Mouse (Mus musculus): ENCODE results near the gene Folr2. TPM values are rescaled to one million over a fixed set of nuclear protein-coding genes. Genes with fewer than 3 reads are reported as not detected.

Gene Folr2
- polyA plus RNA-seq, 1 experiment from 2014 or later, result 3.3 TPM

- DNase-seq (ENCODE audit: low spot score), result no peak
- Histone ChIP-seq H3K9me3 (ENCODE audit: control insufficient read depth, low read length) (no peaks in the 10 kb centered on the region), H3K9ac (peak overlapping the region; percentile 67), H3K4me1 (replicated peaks; ENCODE audit: control insufficient read depth, insufficient read depth, low read length) (peaks cover 14% of the 10 kb centered on the region), H3K27me3 (ENCODE audit: control insufficient read depth, insufficient read depth, low read length) (no peaks in the 10 kb centered on the region), H3K4me2 (replicated peaks) (peak overlapping the region; percentile 63), H3K4me3 (replicated peaks; ENCODE audit: low read length) (peak overlapping the region; percentile 48), H3K27ac (peak overlapping the region; percentile 87), H3K36me3 (replicated peaks; ENCODE audit: control insufficient read depth, insufficient read depth) (no peaks in the 10 kb centered on the region)
- ATAC-seq (ENCODE audit: low FRiP score), result no peak; the same call in 1 of the 2 replicates
- WGBS, result 39% methylated on average over 9 of the region's 9 CpGs
Observed at GRCm38 (mm10) chr7:101895695-101896094, 38.7 kb upstream of the Folr2 start.

- DNase-seq (ENCODE audit: low spot score) (no peak), ATAC-seq (ENCODE audit: low FRiP score) (no peak)
- Histone ChIP-seq H3K4me3 (replicated peaks; ENCODE audit: low read length) (no peak overlapping the region), H3K36me3 (replicated peaks; ENCODE audit: control insufficient read depth, insufficient read depth) (no peaks in the 10 kb centered on the region), H3K4me1 (replicated peaks; ENCODE audit: control insufficient read depth, insufficient read depth, low read length) (no peaks in the 10 kb centered on the region), H3K27ac (no peak overlapping the region), H3K9me3 (ENCODE audit: control insufficient read depth, low read length) (no peaks in the 10 kb centered on the region), H3K4me2 (replicated peaks) (no peak overlapping the region), H3K27me3 (ENCODE audit: control insufficient read depth, insufficient read depth, low read length) (no peaks in the 10 kb centered on the region), H3K9ac (no peak overlapping the region)
- 86% methylated on average over 4 of the region's 4 CpGs for WGBS
Observed at GRCm38 (mm10) chr7:101888460-101888859, 31.5 kb upstream of the Folr2 start.

GRCm38 (mm10) chr7:101886274-101886673, 29.3 kb upstream of the Folr2 start:
- ATAC-seq (ENCODE audit: low FRiP score), result no peak
- no peaks in the 10 kb centered on the region for H3K4me1 ChIP-seq (replicated peaks; ENCODE audit: control insufficient read depth, insufficient read depth, low read length)
- no peaks in the 10 kb centered on the region for H3K27me3 ChIP-seq (ENCODE audit: control insufficient read depth, insufficient read depth, low read length)
- 87% methylated on average over 6 of the region's 6 CpGs for WGBS
- no peak overlapping the region for H3K4me3 ChIP-seq (replicated peaks; ENCODE audit: low read length)
- H3K9me3 ChIP-seq (ENCODE audit: control insufficient read depth, low read length), result no peaks in the 10 kb centered on the region
- no peaks in the 10 kb centered on the region for H3K36me3 ChIP-seq (replicated peaks; ENCODE audit: control insufficient read depth, insufficient read depth)
- DNase-seq (ENCODE audit: low spot score), result no peak
- H3K27ac ChIP-seq, result no peak overlapping the region
- H3K4me2 ChIP-seq (replicated peaks), result no peak overlapping the region
- H3K9ac ChIP-seq, result no peak overlapping the region

- Histone ChIP-seq H3K27me3 (ENCODE audit: control insufficient read depth, insufficient read depth, low read length) (no peaks in the 10 kb centered on the region), H3K4me1 (replicated peaks; ENCODE audit: control insufficient read depth, insufficient read depth, low read length) (no peaks in the 10 kb centered on the region), H3K27ac (no peak overlapping the region), H3K9ac (no peak overlapping the region), H3K36me3 (replicated peaks; ENCODE audit: control insufficient read depth, insufficient read depth) (no peaks in the 10 kb centered on the region), H3K4me3 (replicated peaks; ENCODE audit: low read length) (no peak overlapping the region), H3K4me2 (replicated peaks) (no peak overlapping the region), H3K9me3 (ENCODE audit: control insufficient read depth, low read length) (no peaks in the 10 kb centered on the region)
- DNase-seq (ENCODE audit: low spot score), result no peak
- no peak for ATAC-seq (ENCODE audit: low FRiP score)
- 93% methylated on average over 4 of the region's 4 CpGs for WGBS
Observed at GRCm38 (mm10) chr7:101884160-101884559, 27.2 kb upstream of the Folr2 start.

- H3K9ac ChIP-seq, result no peak overlapping the region
- no peak for ATAC-seq (ENCODE audit: low FRiP score)
- 63% methylated on average over 9 of the region's 9 CpGs for WGBS
Observed at GRCm38 (mm10) chr7:101882413-101883154, 25.6 kb upstream of the Folr2 start.

GRCm38 (mm10) chr7:101880855-101881254, 23.9 kb upstream of the Folr2 start:
- Histone ChIP-seq H3K36me3 (replicated peaks; ENCODE audit: control insufficient read depth, insufficient read depth) (no peaks in the 10 kb centered on the region), H3K4me1 (replicated peaks; ENCODE audit: control insufficient read depth, insufficient read depth, low read length) (no peaks in the 10 kb centered on the region), H3K9ac (no peak overlapping the region), H3K27me3 (ENCODE audit: control insufficient read depth, insufficient read depth, low read length) (no peaks in the 10 kb centered on the region), H3K4me2 (replicated peaks) (no peak overlapping the region), H3K9me3 (ENCODE audit: control insufficient read depth, low read length) (no peaks in the 10 kb centered on the region), H3K27ac (no peak overlapping the region), H3K4me3 (replicated peaks; ENCODE audit: low read length) (no peak overlapping the region)
- DNase-seq (ENCODE audit: low spot score), result no peak
- WGBS, result 77% methylated on average over 4 of the region's 4 CpGs
- no peak for ATAC-seq (ENCODE audit: low FRiP score)

More at GRCm38 (mm10) chr7:101882413-101883154, 25.6 kb upstream of the Folr2 start:
- Histone ChIP-seq H3K27ac (no peak overlapping the region), H3K36me3 (replicated peaks; ENCODE audit: control insufficient read depth, insufficient read depth) (no peaks in the 10 kb centered on the region), H3K9me3 (ENCODE audit: control insufficient read depth, low read length) (no peaks in the 10 kb centered on the region), H3K4me2 (replicated peaks) (no peak overlapping the region), H3K4me1 (replicated peaks; ENCODE audit: control insufficient read depth, insufficient read depth, low read length) (no peaks in the 10 kb centered on the region), H3K4me3 (replicated peaks; ENCODE audit: low read length) (no peak overlapping the region), H3K27me3 (ENCODE audit: control insufficient read depth, insufficient read depth, low read length) (no peaks in the 10 kb centered on the region)
- DNase-seq (ENCODE audit: low spot score), result no peak

- Histone ChIP-seq H3K36me3 (replicated peaks; ENCODE audit: control insufficient read depth, insufficient read depth) (no peaks in the 10 kb centered on the region), H3K9ac (no peak overlapping the region), H3K4me3 (replicated peaks; ENCODE audit: low read length) (no peak overlapping the region), H3K9me3 (ENCODE audit: control insufficient read depth, low read length) (no peaks in the 10 kb centered on the region), H3K27ac (no peak overlapping the region), H3K4me1 (replicated peaks; ENCODE audit: control insufficient read depth, insufficient read depth, low read length) (no peaks in the 10 kb centered on the region), H3K27me3 (ENCODE audit: control insufficient read depth, insufficient read depth, low read length) (no peaks in the 10 kb centered on the region), H3K4me2 (replicated peaks) (no peak overlapping the region)
- DNase-seq (ENCODE audit: low spot score) (no peak), ATAC-seq (ENCODE audit: low FRiP score) (no peak)
- 97% methylated on average over 1 of the region's 1 CpGs for WGBS
Observed at GRCm38 (mm10) chr7:101875978-101876377, 19.0 kb upstream of the Folr2 start.

- no peak overlapping the region for H3K4me3 ChIP-seq (replicated peaks; ENCODE audit: low read length)
- ATAC-seq (ENCODE audit: low FRiP score) (no peak), DNase-seq (ENCODE audit: low spot score) (no peak)
- no peak overlapping the region for H3K27ac ChIP-seq
- 89% methylated on average over 3 of the region's 3 CpGs for WGBS
- no peak overlapping the region for H3K9ac ChIP-seq
- no peak overlapping the region for H3K4me2 ChIP-seq (replicated peaks)
- no peaks in the 10 kb centered on the region for H3K27me3 ChIP-seq (ENCODE audit: control insufficient read depth, insufficient read depth, low read length)
- H3K4me1 ChIP-seq (replicated peaks; ENCODE audit: control insufficient read depth, insufficient read depth, low read length), result no peaks in the 10 kb centered on the region
- H3K9me3 ChIP-seq (ENCODE audit: control insufficient read depth, low read length), result no peaks in the 10 kb centered on the region
- no peaks in the 10 kb centered on the region for H3K36me3 ChIP-seq (replicated peaks; ENCODE audit: control insufficient read depth, insufficient read depth)
Observed at GRCm38 (mm10) chr7:101871296-101871695, 14.3 kb upstream of the Folr2 start.

- Histone ChIP-seq H3K4me3 (replicated peaks; ENCODE audit: low read length) (no peak within 1 kb of the TSS), H3K36me3 (replicated peaks; ENCODE audit: control insufficient read depth, insufficient read depth) (no peaks in the 10 kb centered on the region), H3K4me1 (replicated peaks; ENCODE audit: control insufficient read depth, insufficient read depth, low read length) (no peaks in the 10 kb centered on the region), H3K9me3 (ENCODE audit: control insufficient read depth, low read length) (no peaks in the 10 kb centered on the region), H3K27ac (no peak within 1 kb of the TSS), H3K27me3 (ENCODE audit: control insufficient read depth, insufficient read depth, low read length) (no peaks in the 10 kb centered on the region), H3K9ac (no peak within 1 kb of the TSS), H3K4me2 (replicated peaks) (no peak within 1 kb of the TSS)
- WGBS, result 71% methylated on average over 2 of the region's 2 CpGs
- ATAC-seq (ENCODE audit: low FRiP score), result no peak
- no peak for DNase-seq (ENCODE audit: low spot score)
Observed at GRCm38 (mm10) chr7:101870629-101871028, 13.6 kb upstream of the Folr2 start, which contains the start of gene Folr1. Gene Folr1, minus strand, starts transcription at chr7:101870788.

GRCm38 (mm10) chr7:101869163-101869500, 12.1 kb upstream of the Folr2 start:
- ATAC-seq (ENCODE audit: low FRiP score), result no peak

More at GRCm38 (mm10) chr7:101869163-101869500, 12.1 kb upstream of the Folr2 start:
- Histone ChIP-seq H3K36me3 (replicated peaks; ENCODE audit: control insufficient read depth, insufficient read depth) (no peaks in the 10 kb centered on the region), H3K4me1 (replicated peaks; ENCODE audit: control insufficient read depth, insufficient read depth, low read length) (no peaks in the 10 kb centered on the region), H3K9ac (no peak overlapping the region), H3K27ac (no peak overlapping the region), H3K27me3 (ENCODE audit: control insufficient read depth, insufficient read depth, low read length) (no peaks in the 10 kb centered on the region), H3K4me3 (replicated peaks; ENCODE audit: low read length) (no peak overlapping the region), H3K4me2 (replicated peaks) (no peak overlapping the region), H3K9me3 (ENCODE audit: control insufficient read depth, low read length) (no peaks in the 10 kb centered on the region)
- peak; percentile 28 for DNase-seq (ENCODE audit: low spot score)
- 45% methylated on average over 7 of the region's 7 CpGs for WGBS

Data from hindbrain, embryonic 14.5 days (tissue).